Mouse (Mus musculus) testis, postnatal 10 days (tissue): ENCODE measurements at regions not wholly inside any gene's neighbourhood (a gene's known extent, or its start where the extent isn't known, plus 50 kb on each side); places are given as distances from the start of the nearest gene placed in this dataset.
"Not testable (repeated sequence)": the region's sequence is repeated elsewhere in the genome, so short reads cannot be mapped to it uniquely, and the experiment has no call there.

Experiments used
- DNase-seq: peaks from one replicate; pipeline ENCODE4 v3.0.0; 2021; ENCODE audit warnings: low spot score

DNA sequence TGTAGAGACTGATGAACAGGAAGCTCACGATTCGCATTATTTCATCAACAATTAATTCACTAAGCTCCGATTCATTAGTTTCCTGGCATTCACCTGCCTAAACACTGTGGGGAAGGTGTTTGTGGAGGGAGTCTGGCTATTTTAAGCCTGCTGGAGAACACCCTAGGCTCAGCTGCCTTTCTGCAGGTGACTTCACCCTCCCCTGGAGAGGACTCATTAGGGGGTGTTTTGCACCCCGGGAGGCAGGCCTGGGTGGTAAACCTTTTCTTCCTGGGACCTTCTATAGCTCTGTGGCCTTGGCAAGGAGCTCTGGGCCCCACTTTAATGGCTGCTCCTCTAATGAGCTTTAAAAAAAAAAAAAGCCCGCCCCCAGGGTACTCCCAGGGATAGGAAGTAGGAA, 55.4 kb upstream of the Bnc1 start:
- no peak for DNase-seq

GRCm38 (mm10) chr7:82053411-82053810, 61.3 kb upstream of the Bnc1 start:
- DNase-seq, result no peak

GRCm38 (mm10) chr7:82056551-82057230, 64.6 kb upstream of the Bnc1 start:
- peak; percentile 46 for DNase-seq

GRCm38 (mm10) chr7:82063407-82063806, 71.3 kb upstream of the Bnc1 start:
- DNase-seq, result no peak

- DNase-seq, result no peak
Measured at GRCm38 (mm10) chr7:82069629-82070450, 77.7 kb upstream of the Bnc1 start.

GRCm38 (mm10) chr7:82070946-82071727, 79.0 kb upstream of the Bnc1 start:
- DNase-seq, result no peak

DNA sequence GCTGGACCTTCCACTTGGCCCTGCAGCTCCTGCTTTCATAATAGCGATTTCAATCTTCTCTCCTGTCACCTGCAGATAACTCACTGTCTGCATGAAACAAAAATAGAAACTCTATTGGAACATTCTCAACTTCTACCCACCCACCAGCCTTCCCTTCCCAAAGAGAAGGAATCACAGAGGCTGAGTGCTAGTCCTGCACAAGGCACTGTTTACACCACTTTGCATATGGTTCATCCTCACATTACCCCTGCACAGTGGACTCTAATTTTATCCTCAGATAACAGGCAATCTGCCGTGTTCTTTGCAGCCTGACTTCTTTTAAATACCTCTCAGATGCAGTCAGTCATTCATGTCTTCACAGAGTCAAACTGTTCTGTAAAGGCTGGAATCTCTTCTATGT, 83.3 kb upstream of the Bnc1 start:
- DNase-seq, result no peak

GRCm38 (mm10) chr7:82081851-82082250, 89.8 kb upstream of the Bnc1 start:
- DNase-seq, result no peak

- DNase-seq, result no peak
Measured at GRCm38 (mm10) chr7:82082883-82083282, 90.8 kb upstream of the Sh3gl3 start.

DNA sequence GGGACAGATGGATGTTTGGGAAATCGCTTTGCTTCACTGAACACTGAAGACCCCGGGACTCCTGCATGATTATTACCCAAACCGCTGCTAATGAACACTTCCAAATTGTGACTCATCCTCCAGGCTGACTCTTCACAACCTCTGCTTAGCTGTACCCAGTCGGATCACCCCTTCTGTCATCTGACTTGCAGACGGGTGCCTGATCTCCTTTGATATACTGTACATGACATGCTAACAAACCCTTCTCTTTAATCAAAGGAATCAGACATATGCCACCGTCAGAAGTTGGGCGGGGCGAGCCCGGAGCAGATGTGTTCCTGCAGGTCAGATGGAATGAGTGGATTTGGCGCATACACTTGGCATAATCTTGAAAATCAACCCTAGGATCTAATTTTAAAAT, 89.2 kb upstream of the Sh3gl3 start:
- DNase-seq, result no peak

- no peak for DNase-seq
Measured at GRCm38 (mm10) chr7:82085205-82085604, 88.4 kb upstream of the Sh3gl3 start.

DNA sequence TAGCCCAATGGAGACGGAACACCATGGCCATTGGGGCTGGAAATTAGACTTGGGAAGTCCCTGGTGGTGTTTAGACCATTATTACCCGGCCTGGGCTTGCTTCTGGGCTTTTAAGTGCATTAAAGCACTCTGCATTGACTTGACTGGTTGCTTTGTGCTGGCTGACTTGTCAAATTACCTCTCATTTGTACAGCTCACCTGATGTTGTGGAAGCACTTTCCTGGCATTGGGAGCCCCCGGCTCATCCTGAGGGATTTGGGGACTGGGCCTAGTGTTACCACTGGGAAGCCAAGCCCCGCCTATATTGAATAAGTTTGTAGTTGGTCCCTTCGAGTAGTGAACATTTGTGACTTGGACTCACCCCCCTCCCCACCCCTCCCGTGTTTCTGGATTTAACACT, 75.5 kb upstream of the Sh3gl3 start:
- DNase-seq, result no peak

- no peak for DNase-seq
Measured at GRCm38 (mm10) chr7:82101314-82101713, 72.3 kb upstream of the Sh3gl3 start.

DNA sequence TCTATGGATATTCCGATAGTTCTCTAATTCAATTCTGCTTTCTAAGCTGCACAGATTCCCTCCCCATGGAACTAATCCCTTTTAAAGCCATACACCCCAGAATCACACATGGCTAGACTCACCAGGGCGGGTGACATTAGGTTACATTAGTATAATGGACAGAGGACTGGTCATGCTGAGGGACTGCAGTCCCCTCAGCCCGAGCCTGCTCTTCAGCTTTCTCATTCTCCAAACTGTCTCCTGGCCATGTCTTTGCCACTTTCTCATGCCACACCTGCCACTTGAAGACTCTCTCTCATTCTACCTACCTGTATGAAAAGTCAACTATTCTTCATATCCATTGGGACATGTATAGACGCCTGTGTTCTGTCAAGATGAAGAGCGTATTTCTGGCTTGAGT, 68.0 kb upstream of the Sh3gl3 start:
- DNase-seq, result no peak

DNA sequence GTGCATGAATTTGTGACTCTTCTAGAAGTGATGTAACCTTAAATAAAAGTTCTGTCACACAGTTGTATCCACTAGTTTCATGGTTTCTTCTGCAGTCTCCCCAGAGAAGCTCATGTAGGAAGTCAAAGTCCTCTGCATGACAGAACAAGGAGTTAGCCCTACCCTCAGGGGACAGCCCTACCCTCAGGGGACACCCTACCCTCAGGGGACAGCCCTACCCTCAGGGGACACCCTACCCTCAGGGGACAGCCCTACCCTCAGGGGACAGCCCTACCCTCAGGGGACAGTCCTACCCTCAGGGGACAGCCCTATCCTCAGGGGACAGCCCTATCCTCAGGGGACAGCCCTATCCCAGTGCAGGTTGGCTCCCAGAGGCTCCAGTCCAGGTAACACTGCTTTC, 64.5 kb upstream of the Sh3gl3 start:
- DNase-seq, result not testable (repeated sequence)

- no peak for DNase-seq
Measured at GRCm38 (mm10) chr7:82109550-82109949, 64.1 kb upstream of the Sh3gl3 start.

GRCm38 (mm10) chr7:82109977-82110376, 63.7 kb upstream of the Sh3gl3 start:
- no peak for DNase-seq

DNA sequence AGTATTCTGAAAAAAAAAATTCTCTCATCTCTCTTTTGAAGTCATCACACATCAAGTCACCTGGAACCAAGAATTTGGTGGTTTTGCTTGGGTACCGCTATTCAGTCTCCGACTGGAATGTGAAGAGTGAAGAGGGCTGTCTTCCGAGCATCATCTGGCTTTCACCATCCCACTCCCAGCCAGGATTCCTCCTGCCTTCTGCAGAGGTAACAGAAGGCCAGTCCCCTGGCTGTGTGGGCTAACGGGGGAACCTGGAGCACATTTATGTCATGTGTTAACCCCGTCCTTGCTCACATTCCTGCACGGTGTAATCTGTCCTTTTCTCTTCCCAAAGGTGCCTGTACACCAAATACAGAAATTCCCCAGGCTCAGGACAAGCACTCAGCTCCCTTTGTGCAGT, 61.6 kb upstream of the Sh3gl3 start:
- DNase-seq, result no peak

GRCm38 (mm10) chr7:82115646-82116045, 58.0 kb upstream of the Sh3gl3 start:
- DNase-seq, result no peak

DNA sequence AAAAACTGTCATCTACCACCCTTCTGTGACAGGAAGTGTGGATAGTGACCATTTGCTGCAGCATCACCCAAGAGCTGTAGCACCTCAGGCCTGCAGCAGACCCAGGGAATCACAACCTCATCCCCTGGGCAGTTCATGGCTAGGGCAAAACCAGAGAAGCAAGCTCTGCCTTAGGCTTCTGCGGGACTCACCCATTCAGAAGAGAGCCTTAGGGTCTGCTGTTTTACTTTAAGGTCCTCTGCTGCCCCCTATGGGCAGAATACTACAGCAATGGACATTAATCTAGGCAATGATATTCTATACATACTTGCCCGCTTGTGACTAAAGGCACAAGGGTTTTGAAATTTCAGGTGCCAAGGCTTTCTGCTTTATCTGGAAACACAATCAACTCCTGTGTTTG, 54.4 kb upstream of the Sh3gl3 start:
- DNase-seq, result peak; percentile 88

GRCm38 (mm10) chr7:82119866-82120265, 53.8 kb upstream of the Sh3gl3 start:
- no peak for DNase-seq

DNA sequence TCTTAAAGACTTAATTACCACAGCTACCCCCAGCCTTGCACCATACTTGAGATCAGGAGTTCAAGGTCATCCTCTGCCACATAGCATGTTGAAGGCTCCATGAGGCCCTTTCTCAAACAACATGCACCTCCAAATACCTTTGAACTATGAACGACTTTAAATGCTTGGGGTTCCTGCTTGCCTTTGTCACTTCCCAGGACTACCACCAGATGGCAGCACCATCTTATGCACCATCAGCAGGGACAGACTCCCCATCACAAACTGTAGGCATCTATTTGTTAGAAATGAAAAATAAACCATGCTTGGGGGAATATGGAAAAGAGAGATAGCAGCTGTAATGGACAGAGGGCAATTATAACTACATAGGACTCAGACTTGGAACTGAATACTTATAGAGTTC, 51.9 kb upstream of the Sh3gl3 start:
- peak; percentile 78 for DNase-seq
